16 mouse cellular contexts compared by ENCODE assay signal in genomic region chr6:112928841-112929240, GRCm38 (mm10). TPM values are rescaled to one million over a fixed set of nuclear protein-coding genes. Genes with fewer than 3 reads are reported as not detected.
A peak's percentile ranks its signal among the peaks of the same experiment; 100 is the strongest.
DNase-seq lines count a peak whose midpoint lies in the region; ATAC-seq lines count a peak whose summit lies in the region.
"Had no signal": no experiment of that assay in that cellular context is flagged by ENCODE, and none has a peak within 500 bp of the region (broad histone marks: within the 10 kb centered on the region; RNA-seq: fewer than 3 reads in every experiment).

No protein-coding gene starts in this region.

- peak; percentile 40 to 49 for DNase-seq in cerebellum, postnatal 10 days
- DNase-seq in cerebellum, adult 18-20 months, result no peak
- DNase-seq in midbrain, embryonic 10.5 days (ENCODE audit: low spot score), result no peak
- no peak for DNase-seq in midbrain, embryonic 11.5 days (ENCODE audit: low spot score, missing footprints)
- peak; percentile 56 for DNase-seq in adrenal gland, postnatal 10 days
- no peak for DNase-seq in ovary, postnatal 14 days (ENCODE audit: low spot score)
- DNase-seq: B cell, adult 2 months; gastrocnemius, postnatal 10 days; liver, postnatal 0 days; thymus, postnatal 25 days had no signal

- no peaks in the 10 kb centered on the region for H3K27me3 ChIP-seq in midbrain, embryonic 10.5 days (ENCODE audit: low read depth, poor library complexity, severe bottlenecking)
- no peaks in the 10 kb centered on the region for H3K27me3 ChIP-seq in midbrain, embryonic 11.5 days (ENCODE audit: control insufficient read depth, insufficient read depth, low read length)
- no peaks in the 10 kb centered on the region for H3K27me3 ChIP-seq in hindbrain, embryonic 15.5 days
- H3K27me3 ChIP-seq in intestine, embryonic 15.5 days (replicated peaks), result no peaks in the 10 kb centered on the region
- H3K27me3 ChIP-seq: limb, embryonic 13.5 days had no signal

- WGBS in midbrain, embryonic 10.5 days, result 92% methylated on average over 6 of the region's 6 CpGs
- 91% methylated on average over 6 of the region's 6 CpGs for WGBS in midbrain, embryonic 11.5 days
- WGBS in hindbrain, embryonic 15.5 days, result 60% methylated on average over 6 of the region's 6 CpGs
- WGBS in intestine, embryonic 15.5 days, result 80% methylated on average over 6 of the region's 6 CpGs

- no peak overlapping the region for H3K4me3 ChIP-seq in midbrain, embryonic 10.5 days
- no peak overlapping the region for H3K4me3 ChIP-seq in midbrain, embryonic 11.5 days (ENCODE audit: low read depth, low read length)
- no peak overlapping the region for H3K4me3 ChIP-seq in hindbrain, embryonic 15.5 days
- no peak overlapping the region for H3K4me3 ChIP-seq in intestine, embryonic 15.5 days (replicated peaks)
- H3K4me3 ChIP-seq: erythroblast, embryonic 14.5 days; limb, embryonic 13.5 days had no signal

- H3K27ac ChIP-seq in midbrain, embryonic 10.5 days (replicated peaks), result peak overlapping the region; percentile 83
- H3K27ac ChIP-seq in midbrain, embryonic 11.5 days (ENCODE audit: low read depth, low read length), result no peak overlapping the region
- peak overlapping the region; percentile 67; the same call in 1 of the 2 replicates for H3K27ac ChIP-seq in hindbrain, embryonic 15.5 days (replicated peaks)
- H3K27ac ChIP-seq in intestine, embryonic 15.5 days, result no peak overlapping the region
- H3K27ac ChIP-seq: kidney, postnatal 0 days; limb, embryonic 13.5 days had no signal

- no peak overlapping the region for H3K4me2 ChIP-seq in midbrain, embryonic 11.5 days
- no peak overlapping the region for H3K4me2 ChIP-seq in hindbrain, embryonic 15.5 days
- no peak overlapping the region for H3K4me2 ChIP-seq in intestine, embryonic 15.5 days (replicated peaks)
- H3K4me2 ChIP-seq: heart, embryonic 11.5 days; limb, embryonic 13.5 days had no signal

- peaks cover 49% of the 10 kb centered on the region for H3K36me3 ChIP-seq in midbrain, embryonic 10.5 days
- no peaks in the 10 kb centered on the region for H3K36me3 ChIP-seq in midbrain, embryonic 11.5 days (ENCODE audit: control insufficient read depth, insufficient read depth, low read length)
- H3K36me3 ChIP-seq in hindbrain, embryonic 15.5 days, result no peaks in the 10 kb centered on the region
- no peaks in the 10 kb centered on the region for H3K36me3 ChIP-seq in intestine, embryonic 15.5 days
- H3K36me3 ChIP-seq: limb, embryonic 13.5 days had no signal

- peaks cover 99% of the 10 kb centered on the region for H3K4me1 ChIP-seq in midbrain, embryonic 10.5 days
- H3K4me1 ChIP-seq in midbrain, embryonic 11.5 days (ENCODE audit: control insufficient read depth, insufficient read depth, low read length), result peaks cover 86% of the 10 kb centered on the region
- H3K4me1 ChIP-seq in hindbrain, embryonic 15.5 days (replicated peaks), result peaks cover 95% of the 10 kb centered on the region
- H3K4me1 ChIP-seq in intestine, embryonic 15.5 days (replicated peaks), result 0 out of 2 replicates have a peak, but pooled peaks cover 6% of the 10 kb centered on the region

- no peak for ATAC-seq in midbrain, embryonic 11.5 days (ENCODE audit: low FRiP score)
- no peak for ATAC-seq in hindbrain, embryonic 15.5 days (ENCODE audit: low FRiP score, low read depth)
- ATAC-seq in intestine, embryonic 15.5 days, result no peak
- ATAC-seq: liver, postnatal 0 days had no signal

- H3K9ac ChIP-seq in midbrain, embryonic 11.5 days (ENCODE audit: low read length), result no peak overlapping the region
- H3K9ac ChIP-seq in hindbrain, embryonic 15.5 days, result no peak overlapping the region
- no peak overlapping the region for H3K9ac ChIP-seq in intestine, embryonic 15.5 days
- H3K9ac ChIP-seq: limb, embryonic 13.5 days; liver, postnatal 0 days had no signal

- no peaks in the 10 kb centered on the region for H3K9me3 ChIP-seq in midbrain, embryonic 10.5 days (replicated peaks)
- H3K9me3 ChIP-seq in midbrain, embryonic 11.5 days (ENCODE audit: control insufficient read depth, low read length), result no peaks in the 10 kb centered on the region
- H3K9me3 ChIP-seq in hindbrain, embryonic 15.5 days, result no peaks in the 10 kb centered on the region
- no peaks in the 10 kb centered on the region for H3K9me3 ChIP-seq in intestine, embryonic 15.5 days
- H3K9me3 ChIP-seq: limb, embryonic 13.5 days had no signal

RNA-seq across cellular contexts. Expression of gene Srgap3, which starts 18.2 kb away (rescaled TPM):
- 30.9 and 44.7 TPM in 2 replicates for polyA plus RNA-seq in midbrain, embryonic 10.5 days (2016; fragmentation: Nextera tagmentation; extraction: Ambion mirVana)
- polyA plus RNA-seq in midbrain, embryonic 11.5 days (2014; fragmentation: Nextera tagmentation; extraction: Ambion mirVana), result 48.9 and 54.9 TPM in 2 replicates
- total RNA-seq in adrenal gland, postnatal 10 days (2021), result 10 to 100 TPM; 13.2 to 15.8 TPM
- polyA plus RNA-seq in hindbrain, embryonic 15.5 days (2015; fragmentation: Nextera tagmentation; extraction: Ambion mirVana), result 30.5 and 36.8 TPM in 2 replicates
- 2.6 and 3.5 TPM in 2 replicates for polyA plus RNA-seq in intestine, embryonic 15.5 days (2015; fragmentation: Nextera tagmentation; extraction: Ambion mirVana)

Comparison
In these comparisons a context has a peak if more than half of its experiments do, and no peak if none do; other contexts are left out.
1. DNase-seq: peak in cerebellum, postnatal 10 days (2 of 2) and adrenal gland, postnatal 10 days (single experiment); none in cerebellum, adult 18-20 months (0 of 2), midbrain, embryonic 10.5 days (single experiment), midbrain, embryonic 11.5 days (single experiment) and ovary, postnatal 14 days (single experiment).
2. H3K27ac ChIP-seq: peak in midbrain, embryonic 10.5 days (single experiment) and hindbrain, embryonic 15.5 days (single experiment); none in midbrain, embryonic 11.5 days (single experiment) and intestine, embryonic 15.5 days (single experiment).